Mouse (Mus musculus): ENCODE results near the gene Zhx3. TPM values are rescaled to one million over a fixed set of nuclear protein-coding genes. Genes with fewer than 3 reads are reported as not detected.

The Zhx3 gene
- polyA plus RNA-seq, 1 experiment: 26.2 TPM

- WGBS: under 1% methylated on average over 95 of the region's 99 CpGs
- Histone ChIP-seq H3K27ac (ENCODE audit: insufficient read depth, low read length) (peak within 1 kb of the TSS; percentile 54), H3K4me3 (replicated peaks; ENCODE audit: insufficient read depth, low read depth, low read length) (peak within 1 kb of the TSS; percentile 77), H3K4me1 (ENCODE audit: control insufficient read depth, insufficient read depth, low read length) (peaks cover 16% of the 10 kb centered on the region; the same call in 1 of the 2 replicates), H3K27me3 (ENCODE audit: control insufficient read depth, insufficient read depth, low read length) (no peaks in the 10 kb centered on the region)
- TF ChIP-seq CTCF (IDR thresholded peaks at IDR 0.05; ENCODE audit: borderline replicate concordance, insufficient read depth, low read depth, low read length) (no peak), POLR2A (IDR thresholded peaks at IDR 0.05; ENCODE audit: borderline replicate concordance, insufficient read depth, low read length) (peak; percentile 37; the same call in 1 of the 2 replicates)
- peak; percentile 93 to 94 for DNase-seq
These were observed 141.5 kb downstream of the Zhx3 start, which contains the start of gene Plcg1 for GRCm38 (mm10) chr2:160731117-160731838. Plcg1 (plus strand) TSS chr2:160731300.

DNA sequence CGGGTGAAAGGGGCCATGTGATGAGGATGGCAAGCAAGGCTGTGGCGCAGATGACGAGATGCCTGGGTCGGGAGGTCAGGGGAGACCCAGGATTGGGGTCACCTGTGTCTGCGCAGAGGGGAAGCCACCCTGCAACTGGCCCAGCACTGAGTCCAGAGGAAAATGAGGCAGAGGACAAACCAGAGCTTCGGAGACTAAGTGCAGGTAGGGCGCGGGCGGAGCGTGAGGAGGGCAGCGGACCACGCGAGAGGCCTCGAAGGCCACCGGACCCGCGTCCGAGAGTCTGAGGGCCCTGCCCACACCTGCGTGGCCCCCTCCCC is 142.0 kb downstream of the Zhx3 start:
- Histone ChIP-seq H3K27ac (ENCODE audit: insufficient read depth, low read length) (peak overlapping the region; percentile 54), H3K4me3 (replicated peaks; ENCODE audit: insufficient read depth, low read depth, low read length) (peak overlapping the region; percentile 77), H3K4me1 (ENCODE audit: control insufficient read depth, insufficient read depth, low read length) (peaks cover 13% of the 10 kb centered on the region; the same call in 1 of the 2 replicates), H3K27me3 (ENCODE audit: control insufficient read depth, insufficient read depth, low read length) (no peaks in the 10 kb centered on the region)
- 5% methylated on average over 19 of the region's 19 CpGs for WGBS
- no peak for DNase-seq
- no peak for TF ChIP-seq CTCF (IDR thresholded peaks at IDR 0.05; ENCODE audit: borderline replicate concordance, insufficient read depth, low read depth, low read length)
- TF ChIP-seq POLR2A (IDR thresholded peaks at IDR 0.05; ENCODE audit: borderline replicate concordance, insufficient read depth, low read length): no peak

DNA sequence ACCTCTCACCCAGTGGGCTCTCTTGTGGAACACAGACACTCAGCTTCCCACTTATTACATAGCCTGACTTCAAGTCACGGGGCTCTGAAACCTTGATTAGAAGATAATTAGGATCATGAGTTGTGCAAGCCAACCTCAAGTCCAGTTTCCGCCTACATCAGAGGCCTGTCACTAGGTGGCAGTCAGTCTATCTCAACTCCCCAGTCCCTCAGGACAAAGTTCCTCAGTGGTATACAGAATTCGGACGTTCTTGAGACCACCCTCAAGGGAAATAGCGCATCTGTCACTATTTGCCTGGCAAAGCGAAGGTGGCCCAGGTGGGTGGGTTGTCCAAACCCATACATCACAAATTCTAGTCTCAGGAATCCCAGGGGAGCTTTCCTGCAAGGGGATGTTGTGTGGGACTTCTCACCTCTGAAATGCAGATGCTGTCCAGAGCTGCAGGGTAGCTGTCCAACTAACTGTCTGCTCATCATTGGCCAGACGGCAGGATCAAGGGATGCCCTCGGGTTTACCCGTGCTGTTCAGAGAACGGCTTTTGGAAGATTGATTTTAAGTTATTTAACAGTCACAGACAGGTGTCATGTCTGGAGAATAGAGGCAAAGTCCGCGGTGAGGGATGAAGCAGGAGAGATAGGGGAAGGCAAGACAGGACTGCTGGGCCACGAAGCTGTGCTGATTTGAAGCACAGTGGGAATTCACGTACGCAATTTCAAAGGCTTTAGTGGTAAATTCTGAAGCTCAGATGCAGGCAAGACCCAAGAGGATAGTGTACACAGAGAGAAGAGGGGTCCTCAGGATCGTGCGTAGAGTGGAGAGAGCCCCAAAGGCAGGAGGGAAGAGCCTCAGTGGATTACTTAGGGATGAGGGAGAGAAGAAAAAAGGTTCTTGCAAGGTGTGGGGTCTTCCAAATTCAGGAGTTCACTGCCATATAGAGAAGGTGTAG is 142.7 kb downstream of the Zhx3 start:
- peak; percentile 48 for DNase-seq
- H3K27ac ChIP-seq (ENCODE audit: insufficient read depth, low read length): no peak overlapping the region
- 24% methylated on average over 17 of the region's 17 CpGs for WGBS
- H3K4me3 ChIP-seq (replicated peaks; ENCODE audit: insufficient read depth, low read depth, low read length): peak overlapping the region; percentile 77
- H3K27me3 ChIP-seq (ENCODE audit: control insufficient read depth, insufficient read depth, low read length): no peaks in the 10 kb centered on the region
- H3K4me1 ChIP-seq (ENCODE audit: control insufficient read depth, insufficient read depth, low read length): peaks cover 12% of the 10 kb centered on the region; the same call in 1 of the 2 replicates
- TF ChIP-seq POLR2A (IDR thresholded peaks at IDR 0.05; ENCODE audit: borderline replicate concordance, insufficient read depth, low read length) (no peak), CTCF (IDR thresholded peaks at IDR 0.05; ENCODE audit: borderline replicate concordance, insufficient read depth, low read depth, low read length) (peak; percentile 74)

GRCm38 (mm10) chr2:160729436-160729835 is 143.4 kb downstream of the Zhx3 start:
- no peak overlapping the region for H3K4me3 ChIP-seq (replicated peaks; ENCODE audit: insufficient read depth, low read depth, low read length)
- 53% methylated on average over 2 of the region's 2 CpGs for WGBS
- peak in 1 of 2 experiments; percentile 10 for DNase-seq
- H3K27me3 ChIP-seq (ENCODE audit: control insufficient read depth, insufficient read depth, low read length): no peaks in the 10 kb centered on the region
- peaks cover 9% of the 10 kb centered on the region; the same call in 1 of the 2 replicates for H3K4me1 ChIP-seq (ENCODE audit: control insufficient read depth, insufficient read depth, low read length)
- TF ChIP-seq POLR2A (IDR thresholded peaks at IDR 0.05; ENCODE audit: borderline replicate concordance, insufficient read depth, low read length) (no peak), CTCF (IDR thresholded peaks at IDR 0.05; ENCODE audit: borderline replicate concordance, insufficient read depth, low read depth, low read length) (no peak)
- H3K27ac ChIP-seq (ENCODE audit: insufficient read depth, low read length): no peak overlapping the region

DNA sequence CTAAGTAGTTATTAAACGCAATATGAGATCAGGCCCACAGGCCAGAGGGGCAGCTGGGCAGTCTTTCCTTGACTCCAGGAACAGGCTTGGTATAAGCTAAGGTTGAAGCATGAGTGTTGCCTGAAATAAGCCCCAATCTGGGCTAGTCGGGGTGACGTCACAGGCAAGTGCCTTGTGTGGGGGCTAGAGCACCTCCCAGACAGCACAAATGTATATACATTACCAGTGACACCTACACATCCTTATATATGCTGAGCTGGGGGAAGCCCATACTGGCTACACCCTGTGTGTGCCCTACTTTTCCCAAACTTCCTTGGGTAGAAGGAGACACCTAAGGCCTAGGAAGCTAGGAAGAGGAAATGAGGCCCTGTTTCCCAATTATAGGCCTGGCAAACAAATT is 143.8 kb downstream of the Zhx3 start:
- 96% methylated on average over 3 of the region's 3 CpGs for WGBS
- peaks cover 5% of the 10 kb centered on the region; the same call in 1 of the 2 replicates for H3K4me1 ChIP-seq (ENCODE audit: control insufficient read depth, insufficient read depth, low read length)
- H3K27ac ChIP-seq (ENCODE audit: insufficient read depth, low read length): no peak overlapping the region
- no peaks in the 10 kb centered on the region for H3K27me3 ChIP-seq (ENCODE audit: control insufficient read depth, insufficient read depth, low read length)
- DNase-seq: peak in 1 of 2 experiments; percentile 10
- H3K4me3 ChIP-seq (replicated peaks; ENCODE audit: insufficient read depth, low read depth, low read length): no peak overlapping the region
- no peak for TF ChIP-seq CTCF (IDR thresholded peaks at IDR 0.05; ENCODE audit: borderline replicate concordance, insufficient read depth, low read depth, low read length)
- TF ChIP-seq POLR2A (IDR thresholded peaks at IDR 0.05; ENCODE audit: borderline replicate concordance, insufficient read depth, low read length): no peak

- Histone ChIP-seq H3K27me3 (ENCODE audit: control insufficient read depth, insufficient read depth, low read length) (no peaks in the 10 kb centered on the region), H3K4me3 (replicated peaks; ENCODE audit: insufficient read depth, low read depth, low read length) (no peak overlapping the region), H3K4me1 (ENCODE audit: control insufficient read depth, insufficient read depth, low read length) (no peaks in the 10 kb centered on the region), H3K27ac (ENCODE audit: insufficient read depth, low read length) (no peak overlapping the region)
- WGBS: 81% methylated on average over 6 of the region's 6 CpGs
- TF ChIP-seq CTCF (IDR thresholded peaks at IDR 0.05; ENCODE audit: borderline replicate concordance, insufficient read depth, low read depth, low read length): no peak
- no peak for TF ChIP-seq POLR2A (IDR thresholded peaks at IDR 0.05; ENCODE audit: borderline replicate concordance, insufficient read depth, low read length)
- DNase-seq: no peak
These were observed 146.6 kb downstream of the Zhx3 start for GRCm38 (mm10) chr2:160725877-160726864.

DNA sequence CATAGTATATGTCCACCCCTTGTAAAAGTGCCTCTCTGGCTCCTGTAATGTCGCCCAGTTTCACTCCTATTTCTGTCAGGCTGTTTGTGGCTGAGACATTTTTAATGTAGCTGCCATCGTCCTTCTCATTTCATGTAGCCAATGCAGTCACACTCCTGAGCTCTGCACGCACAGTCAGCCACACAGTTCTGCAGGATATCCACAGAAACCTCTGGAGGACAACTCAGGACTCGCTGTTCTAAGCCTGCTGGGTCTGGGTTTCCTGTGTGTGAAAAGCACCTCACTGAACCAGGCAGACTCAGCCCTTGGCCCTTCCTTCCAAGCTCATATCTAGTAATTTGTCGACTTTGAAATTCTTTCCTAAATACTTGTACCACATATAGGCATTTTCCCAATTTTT is 148.3 kb downstream of the Zhx3 start:
- TF ChIP-seq CTCF (IDR thresholded peaks at IDR 0.05; ENCODE audit: borderline replicate concordance, insufficient read depth, low read depth, low read length) (no peak), POLR2A (IDR thresholded peaks at IDR 0.05; ENCODE audit: borderline replicate concordance, insufficient read depth, low read length) (no peak)
- DNase-seq: no peak
- H3K27ac ChIP-seq (ENCODE audit: insufficient read depth, low read length): no peak overlapping the region
- no peak overlapping the region for H3K4me3 ChIP-seq (replicated peaks; ENCODE audit: insufficient read depth, low read depth, low read length)
- H3K27me3 ChIP-seq (ENCODE audit: control insufficient read depth, insufficient read depth, low read length): no peaks in the 10 kb centered on the region
- 87% methylated on average over 5 of the region's 5 CpGs for WGBS
- no peaks in the 10 kb centered on the region for H3K4me1 ChIP-seq (ENCODE audit: control insufficient read depth, insufficient read depth, low read length)
